Mouse (Mus musculus) layer of hippocampus, postnatal 10 days (tissue): ENCODE measurements at regions not wholly inside any gene's neighbourhood (a gene's known extent, or its start where the extent isn't known, plus 50 kb on each side); places are given as distances from the start of the nearest gene placed in this dataset.

Experiments used
- DNase-seq, 2 experiments: peaks; one replicate each; pipeline ENCODE4 v3.0.0; 2021; ENCODE audit warnings: low spot score in 2 of 2

GRCm38 (mm10) chr10:100882584-100882983 lies 292.3 kb downstream of the 1700017N19Rik start:
- no peak for DNase-seq

DNA sequence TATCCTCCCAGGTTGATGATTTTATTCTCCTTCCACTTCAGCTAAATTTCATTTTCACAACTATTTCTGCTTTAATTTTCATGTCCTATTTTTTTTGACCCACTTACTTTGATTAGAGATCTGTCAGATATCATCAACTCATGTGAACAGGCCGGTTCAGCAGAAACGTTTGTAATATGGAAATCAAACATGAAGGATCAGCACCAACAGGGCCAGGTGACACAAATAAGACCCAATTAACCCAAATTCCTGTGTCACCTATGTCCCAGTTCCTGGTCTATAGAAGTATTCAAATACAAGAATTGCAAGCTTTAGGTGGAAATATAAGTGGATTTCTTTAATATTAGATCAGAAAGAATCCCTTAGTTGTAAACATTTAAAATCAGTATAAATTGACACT lies 332.7 kb downstream of the 1700017N19Rik start:
- no peak for DNase-seq

- no peak for DNase-seq
Measured at GRCm38 (mm10) chr10:100927086-100927485, 336.8 kb downstream of the 1700017N19Rik start.

- no peak for DNase-seq
Measured at GRCm38 (mm10) chr10:100931739-100932138, 341.5 kb downstream of the 1700017N19Rik start.

DNA sequence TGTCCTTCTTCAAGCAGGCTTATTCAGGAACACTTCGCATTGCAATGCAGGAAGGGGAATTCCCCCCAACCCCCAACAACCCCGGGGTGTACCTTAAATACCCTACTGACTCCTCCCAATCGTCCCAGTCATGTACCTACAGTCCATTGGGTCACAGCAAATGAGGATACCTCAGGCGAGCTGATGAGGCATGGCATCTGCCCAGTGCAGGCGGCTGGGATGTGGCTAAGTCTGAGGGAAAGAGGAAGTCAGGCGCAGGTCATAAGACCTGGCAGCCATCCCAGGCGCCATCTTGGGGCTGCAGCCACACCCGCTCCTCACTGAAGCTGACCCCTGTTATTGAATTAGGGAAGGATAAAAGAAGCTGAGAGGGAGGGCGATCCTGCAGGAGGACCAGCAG lies 368.1 kb downstream of the 1700017N19Rik start:
- no peak for DNase-seq

GRCm38 (mm10) chr10:101003469-101003868 lies 413.2 kb downstream of the 1700017N19Rik start:
- no peak for DNase-seq

DNA sequence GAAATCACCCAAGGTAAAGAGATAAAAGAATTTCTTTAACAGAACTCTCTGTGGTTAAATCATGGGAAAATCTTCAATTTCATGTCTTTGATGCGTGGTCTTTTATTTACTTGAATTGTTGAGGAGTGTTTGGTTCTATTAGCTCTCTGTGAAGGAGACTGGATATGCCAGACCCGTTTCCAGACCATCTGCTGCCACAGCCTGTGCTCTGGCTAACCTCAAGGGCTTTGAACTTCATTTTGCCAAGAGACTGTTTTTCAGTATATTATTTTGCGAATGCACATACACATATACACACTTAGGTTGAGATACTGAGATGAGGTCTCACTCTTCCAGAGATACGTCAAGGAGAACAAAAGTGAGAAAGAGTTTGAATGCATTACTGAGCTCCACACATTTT lies 414.4 kb downstream of the 1700017N19Rik start:
- DNase-seq = no peak

GRCm38 (mm10) chr10:101015416-101015815 lies 425.1 kb downstream of the 1700017N19Rik start:
- DNase-seq = peak; percentile 17 to 27

DNA sequence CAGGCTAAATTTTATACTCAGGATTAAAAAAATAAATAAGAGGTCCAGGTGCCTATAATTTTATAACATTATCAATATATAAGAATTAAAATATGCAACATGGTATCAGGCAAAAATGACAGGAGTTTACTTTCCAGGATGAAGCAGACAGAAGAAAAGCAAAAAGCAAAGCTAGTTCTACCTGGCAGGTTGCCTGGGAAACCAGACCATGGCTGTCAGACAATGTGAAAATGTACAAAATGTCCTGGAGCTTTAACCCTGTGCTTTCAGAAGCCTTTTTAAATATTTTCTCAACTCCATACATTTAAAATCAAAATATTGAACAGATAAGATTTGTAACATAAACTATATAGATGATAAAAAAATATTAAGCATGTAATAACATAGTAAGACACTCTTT lies 448.3 kb downstream of the 1700017N19Rik start:
- DNase-seq = no peak

DNA sequence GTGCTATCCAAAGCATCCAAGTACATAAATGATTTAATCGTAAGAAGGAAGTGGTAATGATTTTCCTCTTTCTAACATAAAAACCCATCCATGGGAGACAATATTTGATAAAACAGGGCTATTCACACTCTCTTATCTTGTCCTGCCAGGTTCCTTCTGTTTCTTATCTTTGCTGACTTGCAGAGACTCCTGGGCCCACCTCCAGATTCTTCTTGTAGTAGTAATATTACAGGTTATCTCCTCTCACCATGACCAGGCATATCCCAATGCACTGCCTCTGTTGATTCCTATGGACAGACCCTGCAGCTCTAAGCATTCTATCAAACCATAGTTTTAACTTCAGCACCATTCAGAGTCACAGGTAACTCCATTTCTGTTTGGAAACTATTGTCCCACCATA lies 448.8 kb downstream of the 1700017N19Rik start:
- no peak for DNase-seq
